Mouse (Mus musculus) adrenal gland, adult 2 months (tissue): Measurements from ENCODE around the gene Prrg2. TPM values are rescaled to one million over a fixed set of nuclear protein-coding genes. Genes with fewer than 3 reads are reported as not detected.
"Not testable (repeated sequence)": the region's sequence is repeated elsewhere in the genome, so short reads cannot be mapped to it uniquely, and the experiment has no call there.

ENCODE experiments used
- DNase-seq: peaks from one replicate; pipeline ENCODE4 v3.0.0; 2021
- polyA plus RNA-seq: library from polyadenylated mRNA; depleted of rRNA; stranded (reverse); fragments of >200 nt; gene quantifications from 2 replicates; pipeline ENCODE4 v1.2.3, GENCODE M21; 2012
- total RNA-seq, 2 experiments: library from RNA; stranded (reverse); gene quantifications; 2 replicates each; pipeline ENCODE4 v1.2.3; 2021

Prrg2 gene
- total and polyA plus RNA-seq, 3 experiments = 20.9 to 70.3 (median 21.9) TPM

DNA sequence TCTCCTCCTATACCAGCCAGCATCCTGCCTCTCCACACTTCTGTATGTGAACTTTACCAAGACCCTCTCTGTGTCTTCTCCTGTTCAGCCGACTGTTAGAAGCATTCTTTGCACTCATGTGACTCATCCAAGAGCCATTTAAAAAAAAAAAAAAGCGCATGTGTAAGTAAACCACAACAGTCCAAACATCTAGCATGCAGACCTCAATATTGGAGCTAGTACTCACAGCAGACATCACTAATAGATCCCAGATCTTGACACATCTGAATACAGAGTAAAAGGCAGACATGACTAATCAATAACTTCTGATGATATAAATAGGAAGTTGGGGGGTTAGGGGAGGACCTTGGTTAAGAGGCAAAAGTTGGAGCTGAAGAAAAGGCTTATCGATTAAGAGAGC, 26.8 kb downstream of the Prrg2 start:
- no peak for DNase-seq

DNA sequence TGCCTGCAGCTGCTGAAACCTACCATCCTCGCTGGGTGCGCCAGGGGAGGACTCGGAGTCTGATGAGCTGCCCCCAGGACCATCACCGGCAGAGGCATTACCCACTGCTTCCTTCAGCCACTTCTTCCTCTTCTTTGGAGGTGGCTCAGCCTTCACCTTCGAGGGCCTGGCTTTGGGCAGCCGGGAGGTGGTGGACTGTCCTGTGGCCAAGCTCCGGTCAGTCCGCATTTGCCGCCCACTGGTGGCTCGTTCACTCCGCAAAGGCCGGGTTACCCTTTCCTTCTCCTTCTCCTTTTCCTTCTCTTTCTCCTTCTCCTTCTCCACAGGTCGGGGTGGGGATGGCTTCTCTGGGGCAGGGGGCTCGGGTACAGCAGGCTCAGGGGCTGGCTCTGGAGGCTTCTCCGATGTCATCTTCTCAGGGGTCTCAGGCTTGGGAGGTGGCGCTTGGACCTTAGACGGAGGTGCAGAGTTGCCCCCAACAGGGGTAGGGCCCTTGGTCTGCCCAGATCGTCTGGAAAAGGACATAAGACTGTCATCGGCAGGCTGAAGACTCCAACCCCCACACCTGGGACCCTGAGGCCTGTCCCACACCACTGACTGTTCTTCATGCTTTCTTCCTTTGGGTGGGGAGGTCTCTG, 28.6 kb downstream of the Prrg2 start:
- no peak for DNase-seq

GRCm38 (mm10) chr7:45030857-45031256, 31.6 kb downstream of the Prrg2 start:
- no peak for DNase-seq

- no peak for DNase-seq
Observed at GRCm38 (mm10) chr7:45029995-45030394, 32.5 kb downstream of the Prrg2 start.

GRCm38 (mm10) chr7:45028351-45028750, 34.1 kb downstream of the Prrg2 start:
- no peak for DNase-seq

- DNase-seq = no peak
Observed at GRCm38 (mm10) chr7:45027761-45028160, 34.7 kb downstream of the Prrg2 start.

DNA sequence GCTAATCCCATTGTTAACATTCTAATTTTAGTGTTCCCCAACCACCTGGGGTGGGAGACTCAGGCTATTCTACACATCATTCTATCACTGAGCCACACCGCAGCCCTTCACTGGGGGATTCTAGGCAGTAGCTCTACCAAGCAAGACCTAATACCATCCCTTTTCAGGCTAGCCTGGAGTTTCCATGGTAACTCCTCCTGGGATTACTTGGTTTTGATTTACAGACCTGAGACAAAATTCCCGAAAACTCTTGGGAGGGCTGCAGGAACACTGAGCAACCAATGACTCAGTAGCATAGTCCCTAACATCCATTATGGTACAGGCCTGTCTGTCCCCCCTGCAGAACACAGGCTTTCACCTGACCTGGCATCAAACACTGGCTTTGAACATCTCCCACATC, 36.2 kb downstream of the Prrg2 start:
- no peak for DNase-seq

GRCm38 (mm10) chr7:45025601-45026220, 36.8 kb downstream of the Prrg2 start:
- peak; percentile 85 for DNase-seq

DNA sequence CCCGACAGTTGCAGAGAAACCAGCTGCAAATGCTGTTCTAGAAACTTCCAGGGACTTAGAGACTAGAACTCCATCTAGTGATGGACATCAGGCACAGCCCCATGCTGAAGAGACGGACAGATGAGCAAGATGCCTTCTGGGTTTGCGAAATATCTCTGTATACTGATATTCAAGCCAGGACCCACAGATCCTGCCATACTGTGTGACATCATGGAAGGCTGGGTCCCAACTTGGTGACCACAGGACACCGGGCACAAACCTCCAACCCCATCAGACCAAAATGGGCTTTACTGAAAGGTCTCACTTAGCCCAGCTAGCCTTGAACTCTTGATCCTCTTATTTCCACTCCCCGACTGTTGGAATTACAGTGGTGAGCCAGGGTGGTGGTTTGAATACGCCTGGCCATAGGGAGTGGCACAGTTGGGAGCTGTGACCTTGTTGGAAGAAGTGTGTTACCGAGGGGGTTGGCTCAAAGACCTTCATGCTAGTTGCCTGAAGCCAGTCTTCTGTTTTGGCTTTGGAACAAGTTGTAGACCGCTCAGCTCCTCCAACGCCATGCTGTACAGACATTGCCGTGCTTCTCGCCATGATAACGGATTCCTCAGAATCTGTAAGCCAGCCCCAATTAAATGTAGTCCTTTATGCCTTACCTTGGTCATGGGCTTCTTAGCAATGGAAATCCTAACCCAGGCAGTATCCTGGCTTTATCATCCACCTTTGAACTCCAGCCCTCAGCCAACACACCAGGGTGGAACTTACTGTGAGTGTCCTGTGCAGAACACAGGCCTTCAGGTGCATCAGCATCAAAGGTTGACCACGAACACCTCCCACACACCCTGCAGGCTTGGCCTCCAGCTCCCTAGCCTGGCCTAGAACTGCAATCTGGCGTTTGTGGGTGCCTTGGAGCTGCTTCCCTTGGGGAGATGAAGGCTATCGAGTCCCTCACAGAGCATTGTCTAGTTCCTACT, 37.9 kb downstream of the Prrg2 start:
- DNase-seq = peak; percentile 52

DNA sequence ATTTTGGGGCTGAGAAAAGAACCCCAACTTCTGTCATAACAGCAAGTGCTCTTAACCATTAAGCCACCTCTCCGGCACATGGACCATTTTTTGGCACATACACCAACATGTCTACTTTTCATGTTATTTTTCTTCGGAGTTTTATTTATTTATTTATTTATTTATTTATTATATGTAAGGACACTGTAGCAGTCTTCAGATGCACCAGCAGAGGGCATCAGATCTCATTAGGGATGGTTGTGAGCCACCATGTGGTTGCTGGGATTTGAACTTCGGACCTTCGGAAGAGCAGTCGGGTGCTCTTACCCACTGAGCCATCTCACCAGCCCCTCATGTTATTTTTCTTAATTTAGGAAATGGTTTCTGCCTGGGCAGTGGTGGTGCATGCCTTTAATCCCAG, 38.8 kb downstream of the Prrg2 start:
- DNase-seq = not testable (repeated sequence)

- DNase-seq = no peak
Observed at GRCm38 (mm10) chr7:45020225-45020624, 42.3 kb downstream of the Prrg2 start.

DNA sequence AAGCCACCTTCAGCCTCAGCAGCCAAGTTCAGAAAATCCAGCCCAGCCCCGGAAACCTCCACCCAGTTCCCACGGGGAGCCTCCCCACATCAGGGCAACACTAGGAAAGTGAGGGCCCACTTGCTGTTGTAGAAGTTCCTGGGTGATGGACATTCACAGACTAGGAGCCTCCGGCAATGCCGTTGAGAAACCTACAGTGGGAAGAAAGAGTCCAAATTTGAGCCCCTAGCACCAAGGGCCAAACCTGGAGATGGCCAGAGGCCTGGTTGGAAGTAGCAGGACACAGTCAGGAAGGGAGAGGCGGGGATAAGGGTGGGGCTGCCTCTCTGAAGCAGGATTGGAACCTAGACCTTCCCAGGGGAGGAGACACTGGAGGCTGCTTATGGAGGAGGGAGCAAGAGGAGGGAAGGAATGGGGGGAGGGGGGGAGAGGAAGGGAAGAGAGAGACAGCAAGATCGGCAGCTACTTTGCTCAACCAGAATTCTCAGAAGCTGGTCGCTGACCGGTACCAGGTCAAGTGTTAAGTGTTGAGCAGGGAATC, 43.4 kb downstream of the Prrg2 start:
- peak; percentile 84 for DNase-seq

GRCm38 (mm10) chr7:45017242-45018061, 45.0 kb downstream of the Prrg2 start, which contains the start of gene Rras:
Gene Rras (plus strand): TSS chr7:45017961.
- peak; percentile 96 for DNase-seq

DNA sequence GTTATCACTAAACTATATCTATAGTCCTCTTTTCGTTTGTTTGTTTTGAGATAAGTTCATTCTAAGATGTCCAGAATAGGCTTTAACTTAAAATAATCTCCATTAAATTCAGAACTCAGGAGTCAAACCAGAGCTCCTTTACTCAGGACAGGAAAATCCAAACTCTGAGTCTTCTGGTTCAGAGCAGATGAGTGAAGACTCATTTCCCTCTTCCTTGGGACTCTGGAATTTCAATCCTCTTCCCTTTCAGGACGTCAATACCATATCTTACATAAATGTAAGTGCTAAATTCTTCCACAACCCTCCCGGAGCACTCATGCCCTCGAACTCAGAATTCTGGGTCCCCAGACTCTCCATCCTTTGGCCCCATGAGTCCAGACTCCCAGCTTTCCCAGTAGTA, 45.7 kb downstream of the Prrg2 start:
- no peak for DNase-seq

GRCm38 (mm10) chr7:45015957-45016612, 46.4 kb downstream of the Prrg2 start, which contains the start of gene Scaf1:
Gene Scaf1 (minus strand): TSS chr7:45016363.
- peak; percentile 100 for DNase-seq

DNA sequence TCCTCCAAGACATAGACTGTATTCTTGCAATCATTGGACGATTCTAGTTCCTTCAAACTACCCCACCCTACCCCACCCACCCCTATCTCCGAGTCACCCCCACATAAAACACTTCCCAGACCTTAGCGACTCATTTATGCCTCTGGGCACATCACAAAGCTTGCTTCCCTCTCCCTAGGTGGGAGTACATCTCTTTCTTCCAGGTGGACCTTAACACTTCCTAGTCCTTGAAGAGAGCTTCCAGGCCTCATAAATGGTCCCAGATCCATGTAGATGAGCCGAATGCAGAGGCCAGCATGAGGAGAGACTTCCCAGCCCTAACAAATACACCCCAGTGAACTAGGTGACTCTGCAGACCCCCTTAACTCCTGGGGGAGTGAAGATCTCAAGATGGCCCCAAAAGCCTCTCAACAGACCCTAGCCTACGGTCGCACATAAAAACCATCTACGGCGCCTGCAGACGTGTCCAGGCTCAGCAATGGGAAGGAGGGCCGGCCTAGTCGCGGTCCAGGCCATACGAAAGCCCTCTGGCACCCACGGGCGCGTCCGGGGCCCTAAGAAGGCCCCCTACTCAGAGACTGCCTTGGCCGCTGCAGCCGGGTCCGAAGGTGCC, 47.0 kb downstream of the Prrg2 start:
- DNase-seq = no peak

DNA sequence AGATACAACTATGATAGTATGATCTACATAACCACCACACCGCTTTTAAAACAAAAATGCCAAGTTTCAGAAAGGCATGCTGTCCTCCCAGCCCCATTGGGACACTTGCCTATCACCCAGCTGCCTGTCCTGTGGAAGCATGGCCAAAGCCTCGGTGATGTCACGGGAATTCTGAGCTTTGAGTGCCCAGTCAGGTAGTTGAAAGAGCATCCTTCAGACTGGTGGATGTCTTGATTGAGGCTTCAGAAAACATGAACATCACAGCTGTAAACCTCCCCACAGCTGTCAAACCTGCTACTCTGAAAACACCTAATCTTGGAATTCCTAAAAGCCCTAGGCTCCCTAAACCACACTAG, 48.4 kb downstream of the Prrg2 start:
- DNase-seq = no peak

GRCm38 (mm10) chr7:45013366-45014095, 48.9 kb downstream of the Prrg2 start:
- no peak for DNase-seq

GRCm38 (mm10) chr7:45012824-45013223, 49.7 kb downstream of the Prrg2 start:
- no peak for DNase-seq

- no peak for DNase-seq
Observed at GRCm38 (mm10) chr7:45012011-45012410, 50.5 kb downstream of the Prrg2 start.
